Mouse (Mus musculus) left cerebral cortex, adult 2 months (tissue): ENCODE results near the gene Mapt. TPM values are rescaled to one million over a fixed set of nuclear protein-coding genes. Genes with fewer than 3 reads are reported as not detected.
A peak's percentile ranks its signal among the peaks of the same experiment; 100 is the strongest.

Experiments
- DNase-seq, 2 experiments: peaks; one replicate each; pipeline ENCODE4 v3.0.0; 2021 to 2022; ENCODE audit warnings: low spot score in 2 of 2, mixed read lengths in 1 of 2; ENCODE audit errors: extremely low spot score in 1 of 2
- H3K27ac ChIP-seq: fragments of 200-600 bp; 2 replicates; pipeline ENCODE4 v1.8.1; 2022
- H3K4me3 ChIP-seq: fragments of 200-600 bp; 2 replicates; pipeline ENCODE4 v1.8.1; 2022
- CTCF ChIP-seq: fragments of 200-600 bp; IDR thresholded peaks from 2 replicates; pipeline ENCODE4 v1.8.1; 2022; ENCODE audit warnings: antibody characterized with exemption, mild to moderate bottlenecking, moderate library complexity
- intact Hi-C: fragments of 180-260 bp; cut with DNase I; formaldehyde crosslinking; loops from one replicate; pipeline ENCODE4 v1.15.1; 2025
- total RNA-seq, 2 experiments: library from RNA; stranded (reverse); gene quantifications; 2 replicates each; pipeline ENCODE4 v1.2.3; 2021

Gene Mapt
- total RNA-seq, 2 experiments from 2014 or later = 353 to 364 TPM

GRCm38 (mm10) chr11:104279049-104279448 lies 47.9 kb downstream of the Mapt start:
- no peak for DNase-seq

GRCm38 (mm10) chr11:104279538-104279937 lies 48.3 kb downstream of the Mapt start:
- peak overlapping the region; percentile 79; the same call in 1 of the 2 replicates for H3K27ac ChIP-seq

More at GRCm38 (mm10) chr11:104279049-104279448, 47.9 kb downstream of the Mapt start:
- intact Hi-C loops = loop anchor here (2.0 kb wide), 1 partner anchor 48 kb away; the partner anchor contains the start of gene Mapt
- H3K27ac ChIP-seq = peak overlapping the region; percentile 79
- TF ChIP-seq CTCF = no peak
- no peak overlapping the region for H3K4me3 ChIP-seq

GRCm38 (mm10) chr11:104281501-104281900 lies 50.3 kb downstream of the Mapt start:
- Histone ChIP-seq H3K27ac (no peak overlapping the region), H3K4me3 (no peak overlapping the region)
- DNase-seq = no peak
- no peak for TF ChIP-seq CTCF
- intact Hi-C loops = no loop called here

More at GRCm38 (mm10) chr11:104279538-104279937, 48.3 kb downstream of the Mapt start:
- H3K4me3 ChIP-seq = no peak overlapping the region
- no peak for DNase-seq
- intact Hi-C loops = loop anchor here (2.0 kb wide), 1 partner anchor 49 kb away; the partner anchor contains the start of gene Mapt
- TF ChIP-seq CTCF = no peak

GRCm38 (mm10) chr11:104287113-104287512 lies 55.9 kb downstream of the Mapt start:
- no peak for DNase-seq
- Histone ChIP-seq H3K27ac (no peak overlapping the region), H3K4me3 (no peak overlapping the region)
- intact Hi-C loops = no loop called here
- TF ChIP-seq CTCF = no peak

- intact Hi-C loops = loop anchor here (1.0 to 2.0 kb wide), 2 partner anchors 34 to 58 kb away; partner anchors contain the start of gene Mapt
- H3K4me3 ChIP-seq = no peak overlapping the region
Observed at GRCm38 (mm10) chr11:104288835-104289198, 57.6 kb downstream of the Mapt start.

GRCm38 (mm10) chr11:104289199-104290031 lies 58.2 kb downstream of the Mapt start:
- no peak overlapping the region for H3K4me3 ChIP-seq
- peak; percentile 67 to 74 for DNase-seq
- peak; percentile 70 for TF ChIP-seq CTCF
- peak overlapping the region; percentile 90 for H3K27ac ChIP-seq
- intact Hi-C loops = loop anchor here (1.0 to 2.0 kb wide), 2 partner anchors 35 to 58 kb away; partner anchors contain the start of gene Mapt

More at GRCm38 (mm10) chr11:104288835-104289198, 57.6 kb downstream of the Mapt start:
- peak in 1 of 2 experiments; percentile 65 for DNase-seq
- no peak for TF ChIP-seq CTCF
- peak overlapping the region; percentile 90 for H3K27ac ChIP-seq

GRCm38 (mm10) chr11:104292443-104293220 lies 61.4 kb downstream of the Mapt start:
- no peak overlapping the region for H3K4me3 ChIP-seq
- intact Hi-C loops = no loop called here
- no peak overlapping the region for H3K27ac ChIP-seq
- DNase-seq = no peak
- no peak for TF ChIP-seq CTCF

- DNase-seq = no peak
- Histone ChIP-seq H3K4me3 (no peak overlapping the region), H3K27ac (no peak overlapping the region)
- intact Hi-C loops = no loop called here
- TF ChIP-seq CTCF = no peak
Observed at GRCm38 (mm10) chr11:104293241-104293640, 62.1 kb downstream of the Mapt start.

GRCm38 (mm10) chr11:104295145-104295544 lies 64.0 kb downstream of the Mapt start:
- no peak overlapping the region for H3K4me3 ChIP-seq
- no peak overlapping the region for H3K27ac ChIP-seq
- intact Hi-C loops = no loop called here
- no peak for TF ChIP-seq CTCF
- DNase-seq = no peak

- no peak for TF ChIP-seq CTCF
Observed at GRCm38 (mm10) chr11:104295656-104296055, 64.5 kb downstream of the Mapt start.

GRCm38 (mm10) chr11:104297671-104298070 lies 66.5 kb downstream of the Mapt start:
- no peak overlapping the region for H3K27ac ChIP-seq
- intact Hi-C loops = no loop called here

More at GRCm38 (mm10) chr11:104295656-104296055, 64.5 kb downstream of the Mapt start:
- no peak for DNase-seq
- intact Hi-C loops = no loop called here
- no peak overlapping the region for H3K27ac ChIP-seq
- no peak overlapping the region for H3K4me3 ChIP-seq

GRCm38 (mm10) chr11:104302628-104303027 lies 71.4 kb downstream of the Mapt start:
- intact Hi-C loops = no loop called here
- TF ChIP-seq CTCF = no peak
- peak; percentile 46 to 59 for DNase-seq
- H3K4me3 ChIP-seq = no peak overlapping the region
- H3K27ac ChIP-seq = peak overlapping the region; percentile 59

More at GRCm38 (mm10) chr11:104297671-104298070, 66.5 kb downstream of the Mapt start:
- H3K4me3 ChIP-seq = no peak overlapping the region
- no peak for DNase-seq
- no peak for TF ChIP-seq CTCF
